Mouse (Mus musculus) heart, postnatal 25 days (tissue): ENCODE measurements around the gene Fgfr2. TPM values are rescaled to one million over a fixed set of nuclear protein-coding genes. Genes with fewer than 3 reads are reported as not detected.
"Not testable (repeated sequence)": the region's sequence is repeated elsewhere in the genome, so short reads cannot be mapped to it uniquely, and the experiment has no call there.

Experiments used
- DNase-seq: peaks from one replicate; pipeline ENCODE4 v3.0.0; 2022; ENCODE audit warnings: low spot score
- intact Hi-C: fragments of 180-260 bp; cut with DNase I; formaldehyde crosslinking; loops from one replicate; pipeline ENCODE4 v1.15.1; 2025
- total RNA-seq, 2 experiments: library from RNA; stranded (reverse); gene quantifications; 2 replicates each; pipeline ENCODE4 v1.2.3; 2021

Fgfr2 gene
- total RNA-seq, 2 experiments from 2014 or later, result 1.7 to 1.8 TPM

DNA sequence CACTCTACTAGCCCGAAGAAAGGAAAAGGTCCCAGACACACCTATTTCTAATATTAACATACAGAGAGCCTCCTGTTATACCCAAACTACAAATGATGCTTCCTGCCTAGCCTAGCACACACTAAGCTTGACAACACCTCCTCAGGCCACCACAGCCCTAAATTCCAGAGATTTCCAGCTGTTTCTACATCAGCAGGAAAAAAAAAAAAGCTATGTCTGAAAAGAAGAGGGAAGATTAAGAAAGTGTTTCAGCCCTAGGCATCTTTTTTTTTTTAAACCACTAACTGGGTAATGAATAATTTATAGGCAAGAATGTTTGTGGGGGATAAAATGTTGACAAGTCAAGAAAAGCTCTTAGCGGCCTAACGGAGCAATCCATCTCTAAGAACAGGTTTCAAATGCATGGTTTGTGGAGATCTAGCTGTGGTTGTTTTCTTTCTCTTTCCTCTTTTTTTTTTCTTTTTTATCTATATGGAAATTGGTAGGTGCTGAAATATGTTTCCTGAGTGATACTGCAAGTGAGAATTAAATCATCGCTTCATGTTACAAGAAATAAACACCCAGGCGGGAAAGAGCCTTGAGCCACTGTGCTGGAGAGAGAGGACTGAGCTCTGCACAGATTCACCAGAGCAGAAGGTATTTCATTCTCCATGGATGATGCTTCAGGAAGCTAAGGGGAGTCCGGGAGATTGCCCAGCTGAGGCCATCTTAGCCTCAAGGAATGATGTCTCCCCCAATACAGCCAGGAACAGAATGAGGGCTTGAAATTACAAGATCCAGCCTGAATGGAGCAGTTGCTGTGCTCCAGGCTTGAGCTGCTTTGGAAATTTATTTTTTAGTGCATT, 673.0 kb downstream of the Fgfr2 start:
- intact Hi-C loops, result no loop called here
- no peak for DNase-seq

DNA sequence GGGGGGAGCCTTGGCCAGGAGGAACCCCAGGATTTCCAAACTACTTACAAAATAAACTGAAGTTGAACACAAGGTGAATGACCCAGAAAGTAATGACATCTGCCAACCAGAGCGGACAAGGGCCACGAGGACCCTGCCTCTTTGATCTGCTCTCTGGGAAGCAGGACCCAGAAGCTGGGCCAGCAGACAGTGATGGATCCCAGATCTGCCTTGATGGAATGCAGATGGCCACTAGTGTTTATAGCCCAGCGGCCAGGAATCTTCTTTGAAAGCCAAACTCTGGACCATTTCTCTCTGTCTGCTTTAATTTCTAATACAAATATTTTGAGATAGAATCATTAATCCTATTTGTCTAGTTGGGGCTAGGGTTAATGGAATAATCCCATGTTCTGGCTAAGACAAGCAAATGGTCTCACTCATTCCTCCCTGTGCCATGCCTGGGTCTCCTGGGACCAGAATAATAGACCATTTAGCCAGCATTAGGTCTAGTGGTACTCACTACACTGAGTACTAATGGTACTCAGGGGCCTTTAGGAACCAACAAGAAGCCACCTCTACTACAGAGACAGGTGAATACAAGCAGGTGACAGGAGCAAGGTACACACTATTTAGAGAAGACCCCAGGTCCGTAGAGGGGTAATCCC, 674.5 kb downstream of the Fgfr2 start:
- intact Hi-C loops, result no loop called here
- no peak for DNase-seq

GRCm38 (mm10) chr7:132447558-132447957, 675.6 kb downstream of the Fgfr2 start:
- intact Hi-C loops, result no loop called here
- no peak for DNase-seq

DNA sequence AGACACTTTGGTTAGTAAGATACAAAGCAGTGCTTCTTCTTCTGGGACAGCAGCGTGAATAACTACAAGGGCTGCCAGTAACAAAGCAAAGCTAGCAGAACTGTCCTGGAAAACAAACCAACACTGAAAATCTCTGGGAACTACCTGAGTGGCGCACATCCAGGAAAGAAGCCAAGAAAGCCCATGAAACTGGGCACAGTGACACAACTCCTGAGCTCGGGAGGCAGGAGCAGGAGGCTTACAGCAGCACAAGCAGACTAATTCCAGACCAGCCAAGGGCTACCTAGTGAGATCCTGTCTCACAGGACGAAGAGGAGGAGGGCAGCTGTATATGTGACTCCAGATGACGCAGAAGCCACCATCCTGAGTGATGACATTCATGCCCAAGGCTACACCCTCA, 676.3 kb downstream of the Fgfr2 start:
- intact Hi-C loops, result no loop called here
- DNase-seq, result no peak

DNA sequence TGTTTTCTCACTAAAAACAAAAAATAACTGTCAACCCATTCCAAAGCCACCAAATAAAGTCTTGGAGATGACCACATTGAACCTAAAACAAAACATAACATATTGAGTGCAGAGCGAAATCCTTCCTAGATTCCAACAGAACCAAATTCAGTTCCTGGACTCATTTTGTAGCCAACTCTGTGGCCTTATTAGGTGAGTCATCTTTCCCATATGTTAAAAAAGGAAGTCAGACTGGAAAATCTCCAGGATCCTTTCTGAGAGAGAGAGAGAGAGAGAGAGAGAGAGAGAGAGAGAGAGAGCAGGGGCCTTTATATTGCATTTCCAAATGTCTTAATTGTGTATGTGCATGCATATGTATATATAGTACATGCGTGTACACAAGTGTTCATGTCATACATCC, 678.9 kb downstream of the Fgfr2 start:
- no peak for DNase-seq
- intact Hi-C loops, result no loop called here

GRCm38 (mm10) chr7:132443769-132444168, 679.4 kb downstream of the Fgfr2 start:
- intact Hi-C loops, result no loop called here
- DNase-seq, result no peak

DNA sequence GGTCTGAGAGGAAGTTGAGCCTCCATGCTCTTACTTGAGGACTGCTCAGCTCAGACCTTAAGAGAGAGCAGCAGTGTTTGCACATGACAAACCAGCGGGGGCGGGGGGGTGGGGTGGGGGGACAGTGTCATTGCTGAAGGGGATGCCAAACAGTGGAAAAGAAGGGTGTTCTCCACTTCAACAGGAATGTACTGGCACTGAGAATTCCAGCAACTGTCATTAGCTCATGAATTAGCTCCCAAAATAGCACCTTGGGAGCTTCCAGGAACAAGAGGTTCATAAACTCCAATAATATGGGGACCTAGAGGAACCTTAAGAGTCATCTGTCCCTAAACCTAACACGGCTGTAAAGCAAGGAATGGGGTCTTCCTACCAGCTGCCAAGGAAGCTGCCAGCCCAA, 680.0 kb downstream of the Fgfr2 start:
- no peak for DNase-seq

DNA sequence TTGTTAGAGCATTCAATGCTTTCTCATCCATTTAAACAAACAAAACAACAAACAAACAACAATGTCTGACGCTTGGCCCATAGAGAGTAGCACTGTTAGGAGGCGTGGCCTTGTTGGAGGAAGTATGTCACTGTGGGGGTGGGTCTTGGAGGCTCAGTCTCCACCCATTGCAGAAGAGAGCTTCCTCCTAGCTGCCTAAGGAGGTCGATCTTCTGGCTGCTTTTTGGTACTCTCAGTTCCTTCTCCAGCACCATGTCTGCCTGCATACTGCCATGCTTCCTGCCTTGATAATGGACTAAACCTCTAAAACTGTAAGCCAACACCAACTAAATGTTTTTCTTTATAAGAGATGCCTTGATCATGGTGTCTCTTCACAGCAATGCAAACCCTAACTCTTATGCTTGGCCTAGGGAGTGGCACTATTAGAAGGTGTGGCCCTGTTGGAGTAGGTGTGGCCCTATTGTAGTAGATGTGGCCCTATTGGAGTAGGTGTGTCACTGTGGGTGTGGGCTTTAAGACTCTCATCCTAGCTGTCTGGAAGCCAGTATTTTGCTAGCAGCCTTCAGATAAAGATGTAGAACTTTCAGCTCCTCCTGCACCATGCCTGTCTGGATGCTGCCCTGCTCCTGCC, 680.9 kb downstream of the Fgfr2 start:
- intact Hi-C loops, result not testable (repeated sequence)

More for the DNA sequence above, 680.0 kb downstream of the Fgfr2 start:
- intact Hi-C loops, result no loop called here

DNA sequence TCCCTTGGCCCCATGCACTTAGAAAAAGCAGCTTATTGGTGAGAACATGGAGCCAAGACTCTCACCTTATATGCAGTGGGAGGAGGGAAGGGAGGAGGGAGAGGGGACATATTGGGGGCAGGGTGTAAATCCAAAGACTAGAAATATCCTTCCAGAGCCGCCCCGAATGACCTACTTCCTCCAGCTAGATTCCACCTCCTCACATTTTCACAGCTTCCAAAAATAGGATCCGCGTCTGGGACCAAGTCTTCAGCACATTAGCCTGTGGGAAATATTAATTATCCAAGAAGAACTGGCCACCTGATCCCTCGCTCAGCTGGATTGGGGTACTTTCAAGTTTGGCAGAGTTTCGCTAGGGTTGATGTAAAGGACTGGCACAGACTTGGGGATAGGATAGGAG, 683.2 kb downstream of the Fgfr2 start:
- no peak for DNase-seq
- intact Hi-C loops, result no loop called here

More for the DNA sequence above, 680.9 kb downstream of the Fgfr2 start:
- DNase-seq, result not testable (repeated sequence)

DNA sequence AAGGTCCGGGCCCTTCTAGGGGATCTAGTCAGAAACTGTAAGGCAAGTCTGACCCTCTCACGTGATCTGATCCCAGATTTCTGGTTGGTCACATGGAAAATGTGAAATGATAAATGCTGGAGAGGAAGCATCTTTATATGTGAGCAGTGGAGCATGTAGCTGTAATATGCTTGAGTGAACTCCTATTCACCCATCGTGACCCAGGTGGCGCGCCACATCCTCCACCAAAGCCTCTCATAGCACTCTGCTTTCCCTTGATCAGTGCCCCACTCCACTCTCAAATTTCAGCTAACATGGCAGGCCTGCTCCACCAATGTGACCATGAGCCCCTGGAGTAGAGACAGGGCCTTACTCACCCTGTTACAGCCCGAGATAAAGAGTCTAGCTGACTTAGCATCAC, 685.1 kb downstream of the Fgfr2 start:
- no peak for DNase-seq
- intact Hi-C loops, result no loop called here

DNA sequence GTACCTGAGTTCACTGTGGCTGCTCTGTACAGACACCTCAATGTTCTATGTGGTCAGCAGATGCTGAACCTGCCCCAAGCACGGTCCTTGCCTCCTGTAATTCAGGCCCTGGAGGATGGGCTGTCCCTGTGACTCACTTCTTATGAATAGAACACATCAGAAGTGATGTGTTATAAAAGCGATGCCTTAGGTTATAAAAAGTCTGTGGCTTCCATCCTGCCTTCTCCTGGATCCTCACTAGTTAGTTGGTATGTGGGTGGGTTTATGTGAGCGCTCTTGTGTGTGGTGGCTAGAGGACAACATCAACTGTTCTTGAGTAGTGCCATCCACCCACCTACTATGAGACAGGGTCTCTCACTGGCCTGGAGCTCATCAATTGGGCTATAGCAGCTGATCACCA, 685.7 kb downstream of the Fgfr2 start:
- DNase-seq, result no peak
- intact Hi-C loops, result no loop called here

- DNase-seq, result no peak
- intact Hi-C loops, result no loop called here
Measured at GRCm38 (mm10) chr7:132435486-132436055, 687.6 kb downstream of the Fgfr2 start.

DNA sequence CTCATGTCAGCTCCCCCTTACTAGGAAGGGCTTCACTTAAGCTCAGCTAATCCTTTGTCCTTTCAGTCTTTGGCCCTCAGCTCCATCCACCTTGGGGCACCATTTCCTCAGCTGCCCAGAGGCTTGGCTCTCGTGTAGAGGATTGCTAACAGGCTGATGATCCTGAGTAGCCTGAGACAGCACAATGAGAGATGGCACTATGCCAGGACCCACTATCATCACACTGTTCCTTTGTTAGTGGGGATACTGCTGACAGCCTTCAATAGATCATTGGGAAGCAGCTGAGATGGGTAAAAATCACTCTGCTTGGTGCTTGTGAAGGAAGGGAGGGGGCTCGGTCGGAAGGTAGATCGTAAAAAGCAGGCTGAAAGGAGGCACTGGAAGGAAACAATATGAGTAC, 693.8 kb downstream of the Fgfr2 start:
- intact Hi-C loops, result no loop called here
- DNase-seq, result no peak

DNA sequence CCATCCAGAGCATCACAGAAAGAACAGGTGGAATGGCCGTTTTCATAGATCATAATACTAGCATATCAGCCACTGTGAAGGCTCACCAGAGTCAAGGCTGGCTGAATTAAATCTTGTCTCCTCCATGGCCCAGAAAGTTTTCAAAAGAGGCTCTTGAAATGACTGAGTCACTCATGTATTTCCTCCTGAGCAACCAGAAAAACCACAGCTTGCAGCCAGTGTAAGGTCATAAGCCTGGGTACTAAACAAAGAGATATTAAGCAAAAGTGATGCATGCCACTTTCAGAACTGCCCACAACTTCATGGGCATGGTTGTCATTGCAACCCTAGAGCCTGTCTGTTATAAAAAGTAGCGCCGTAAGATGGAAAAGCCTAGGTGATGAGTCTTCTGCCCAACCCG, 694.8 kb downstream of the Fgfr2 start:
- intact Hi-C loops, result no loop called here
- no peak for DNase-seq

DNA sequence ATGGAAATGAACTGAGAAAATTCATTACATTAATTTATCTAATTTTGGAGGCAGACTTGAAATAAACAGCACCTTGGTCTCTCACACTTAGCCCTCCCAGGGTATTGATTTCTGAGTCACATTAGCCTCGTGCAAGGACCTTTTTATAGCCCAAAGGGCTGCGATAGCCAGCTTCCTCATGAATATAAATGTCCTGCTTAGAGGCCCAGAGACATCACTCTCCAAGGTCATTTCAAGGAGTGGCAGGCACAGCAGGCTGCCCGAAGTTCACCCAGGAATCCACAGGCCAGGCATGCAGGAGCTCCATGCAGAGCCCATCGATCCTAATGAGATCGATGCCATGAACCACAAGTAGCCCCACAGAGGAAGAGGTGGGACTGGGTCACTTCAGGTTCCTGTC, 697.1 kb downstream of the Fgfr2 start:
- no peak for DNase-seq
- intact Hi-C loops, result no loop called here

GRCm38 (mm10) chr7:132425364-132425999, 697.7 kb downstream of the Fgfr2 start:
- no peak for DNase-seq
- intact Hi-C loops, result no loop called here

GRCm38 (mm10) chr7:132423570-132423969, 699.6 kb downstream of the Fgfr2 start:
- intact Hi-C loops, result loop anchor here (5.0 kb wide), 2 partner anchors 49 to 86 kb away; no protein-coding TSS in a partner anchor
- DNase-seq, result peak; percentile 12

DNA sequence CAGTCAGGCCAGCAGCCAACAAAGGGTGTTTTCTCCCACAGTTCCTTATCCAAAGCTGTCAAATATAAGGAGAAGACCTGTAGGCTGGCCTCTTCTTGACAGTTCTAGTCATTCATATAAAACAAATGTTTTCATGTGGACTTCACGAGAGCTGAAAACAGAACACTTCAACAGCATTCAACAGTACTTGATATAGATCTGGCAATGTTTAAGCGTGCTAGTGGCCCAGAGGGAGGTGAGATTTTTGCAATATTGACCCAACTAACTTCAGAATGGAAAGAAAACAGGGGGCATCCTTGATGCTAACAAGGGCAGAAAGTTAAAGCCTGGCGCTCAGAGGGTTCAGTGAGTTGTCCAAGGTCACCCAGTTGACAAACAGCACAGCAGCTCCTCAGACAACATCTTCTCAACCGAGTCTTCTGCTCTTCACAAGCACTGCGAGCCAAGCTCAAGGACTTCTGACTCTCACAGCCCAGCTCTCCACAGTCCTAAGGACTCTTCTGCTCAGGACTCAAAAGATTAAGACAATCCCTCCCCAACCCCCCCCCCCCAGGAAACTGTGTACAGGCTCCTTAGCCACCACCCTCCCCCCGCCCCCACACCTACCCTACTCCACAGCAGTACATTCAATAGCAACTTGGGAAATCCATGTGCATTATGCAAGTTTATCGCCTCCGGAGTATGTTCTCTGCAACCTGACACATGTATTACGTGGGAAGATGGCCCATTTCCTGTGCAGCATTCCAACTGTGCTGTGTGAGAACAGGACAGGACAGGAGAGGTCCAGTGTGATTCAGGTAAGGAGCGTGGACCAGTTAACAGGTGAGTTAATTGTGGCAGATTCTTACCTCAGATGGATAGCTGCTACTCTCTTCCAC, 703.5 kb downstream of the Fgfr2 start:
- intact Hi-C loops, result loop anchor here (5.0 kb wide), 3 partner anchors 53 to 82 kb away; no protein-coding TSS in a partner anchor

DNA sequence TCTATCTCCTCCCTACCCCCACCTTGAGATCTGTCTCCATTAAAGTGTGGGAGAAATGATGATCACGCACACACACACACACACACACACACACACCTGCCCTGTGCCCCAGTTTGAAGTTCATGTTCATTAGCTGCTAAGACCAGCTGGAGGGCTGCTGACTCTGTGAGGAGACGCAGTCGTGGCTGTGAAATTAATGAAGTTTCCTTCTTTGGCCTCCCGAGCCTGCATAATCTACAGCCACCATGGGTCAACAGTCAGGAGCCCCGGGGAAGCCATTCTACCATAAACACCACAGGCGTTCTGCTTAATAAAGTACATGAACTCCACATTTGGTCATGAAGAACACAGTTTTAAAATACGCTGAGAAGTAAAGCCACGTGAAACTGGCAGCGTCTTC, 706.3 kb downstream of the Fgfr2 start:
- intact Hi-C loops, result loop anchor here (5.0 kb wide), 1 partner anchor 60 kb away; no protein-coding TSS in a partner anchor

More for the DNA sequence above, 703.5 kb downstream of the Fgfr2 start:
- DNase-seq, result no peak

More for the DNA sequence above, 706.3 kb downstream of the Fgfr2 start:
- DNase-seq, result no peak
